Mouse (Mus musculus) forebrain, embryonic 10.5 days (tissue): ENCODE measurements around the gene Mypop. TPM values are rescaled to one million over a fixed set of nuclear protein-coding genes. Genes with fewer than 3 reads are reported as not detected.
A peak's percentile ranks its signal among the peaks of the same experiment; 100 is the strongest.

ENCODE experiments used
- DNase-seq: peaks from one replicate; pipeline ENCODE4 v3.0.0-alpha.2; 2017; ENCODE audit warnings: low spot score; ENCODE audit errors: extremely low spot score
- H3K27ac ChIP-seq: fragments of 300-500 bp; sonication (generic); 2 replicates; pipeline ENCODE4 v1.5.1; 2016; ENCODE audit warnings: mild to moderate bottlenecking
- H3K27me3 ChIP-seq: fragments of 300-500 bp; sonication (generic); 2 replicates; pipeline ENCODE4 v1.6.1; 2016; ENCODE audit warnings: mild to moderate bottlenecking; ENCODE audit not compliant: poor library complexity, severe bottlenecking
- H3K36me3 ChIP-seq: fragments of 300-500 bp; sonication (generic); replicated peaks from 2 replicates; pipeline ENCODE4 v1.6.1; 2016; ENCODE audit warnings: mild to moderate bottlenecking, moderate library complexity
- H3K4me1 ChIP-seq: fragments of 300-500 bp; sonication (generic); 2 replicates; pipeline ENCODE4 v1.6.1; 2016
- H3K4me3 ChIP-seq: fragments of 300-500 bp; sonication (generic); 2 replicates; pipeline ENCODE4 v1.5.1; 2016; ENCODE audit warnings: mild to moderate bottlenecking, moderate library complexity
- H3K9me3 ChIP-seq: fragments of 300-500 bp; sonication (generic); 2 replicates; pipeline ENCODE4 v1.6.1; 2016; ENCODE audit warnings: mild to moderate bottlenecking, moderate library complexity
- WGBS: fragments of 180-500 bp; shearing (Covaris S2); methylation state at CpG from one replicate; pipeline ENCODE4 v1.1.7; 2016; 5-methylcytosine and 5-hydroxymethylcytosine counted together
- polyA plus RNA-seq: library from polyadenylated mRNA; unstranded; fragments of >200 nt; fragmentation: Nextera tagmentation; extraction: Ambion mirVana; gene quantifications from 2 replicates; pipeline ENCODE4 v1.2.1, GENCODE M21; 2016

Mypop gene
- 3.9 and 4.4 TPM in 2 replicates for polyA plus RNA-seq

GRCm38 (mm10) chr7:18990601-18991295, at the start of gene Mypop:
Gene Mypop (plus strand): TSS chr7:18991245.
- peaks cover 49% of the 10 kb centered on the region for H3K27me3 ChIP-seq
- WGBS, result under 1% methylated on average over 36 of the region's 37 CpGs

GRCm38 (mm10) chr7:18942376-18942775, 48.7 kb upstream of the Mypop start:
- no peaks in the 10 kb centered on the region for H3K27me3 ChIP-seq
- H3K36me3 ChIP-seq, result peaks cover 30% of the 10 kb centered on the region
- peak overlapping the region; percentile 81 for H3K27ac ChIP-seq
- no peaks in the 10 kb centered on the region for H3K9me3 ChIP-seq
- 35% methylated on average over 1 of the region's 1 CpGs for WGBS
- H3K4me1 ChIP-seq, result peaks cover 51% of the 10 kb centered on the region
- H3K4me3 ChIP-seq, result peak overlapping the region; percentile 16; the same call in 1 of the 2 replicates
- no peak for DNase-seq

More at GRCm38 (mm10) chr7:18990601-18991295, at the start of gene Mypop:
- Histone ChIP-seq H3K27ac (peak within 1 kb of the TSS; percentile 82), H3K4me3 (peak within 1 kb of the TSS; percentile 55), H3K4me1 (peaks cover 35% of the 10 kb centered on the region), H3K36me3 (no peaks in the 10 kb centered on the region), H3K9me3 (no peaks in the 10 kb centered on the region)
- peak; percentile 100 for DNase-seq

- no peak overlapping the region for H3K4me3 ChIP-seq
- 58% methylated on average over 9 of the region's 9 CpGs for WGBS
These were observed 48.2 kb upstream of the Mypop start for GRCm38 (mm10) chr7:18942815-18943214.

DNA sequence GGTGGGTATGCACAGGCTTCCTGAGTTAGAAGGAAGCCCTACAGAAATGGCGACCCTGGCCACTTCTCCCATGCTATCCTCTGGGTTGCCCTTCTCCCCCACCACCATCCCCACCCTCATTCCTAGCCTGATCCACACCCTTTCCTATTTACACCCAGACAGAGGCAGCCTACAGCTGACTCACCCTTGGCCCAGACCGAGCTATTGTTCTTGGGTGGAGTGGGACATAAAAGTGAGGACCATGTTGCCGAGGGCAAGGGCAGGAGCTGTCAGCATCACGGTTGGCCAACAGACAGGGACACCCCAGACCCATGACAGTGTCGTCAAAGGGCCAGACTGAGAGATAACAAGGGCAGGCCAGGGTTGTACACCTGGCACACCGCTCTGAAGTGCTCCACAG, 42.9 kb upstream of the Mypop start:
- peaks cover 40% of the 10 kb centered on the region for H3K36me3 ChIP-seq
- H3K9me3 ChIP-seq, result no peaks in the 10 kb centered on the region
- peaks cover 60% of the 10 kb centered on the region for H3K4me1 ChIP-seq
- H3K4me3 ChIP-seq, result no peak overlapping the region
- 72% methylated on average over 6 of the region's 6 CpGs for WGBS
- no peak for DNase-seq
- H3K27me3 ChIP-seq, result no peaks in the 10 kb centered on the region
- peak overlapping the region; percentile 87 for H3K27ac ChIP-seq

More at GRCm38 (mm10) chr7:18942815-18943214, 48.2 kb upstream of the Mypop start:
- H3K27me3 ChIP-seq, result no peaks in the 10 kb centered on the region
- H3K9me3 ChIP-seq, result no peaks in the 10 kb centered on the region
- H3K36me3 ChIP-seq, result peaks cover 35% of the 10 kb centered on the region
- no peak for DNase-seq
- peaks cover 54% of the 10 kb centered on the region for H3K4me1 ChIP-seq
- peak overlapping the region; percentile 70 for H3K27ac ChIP-seq

DNA sequence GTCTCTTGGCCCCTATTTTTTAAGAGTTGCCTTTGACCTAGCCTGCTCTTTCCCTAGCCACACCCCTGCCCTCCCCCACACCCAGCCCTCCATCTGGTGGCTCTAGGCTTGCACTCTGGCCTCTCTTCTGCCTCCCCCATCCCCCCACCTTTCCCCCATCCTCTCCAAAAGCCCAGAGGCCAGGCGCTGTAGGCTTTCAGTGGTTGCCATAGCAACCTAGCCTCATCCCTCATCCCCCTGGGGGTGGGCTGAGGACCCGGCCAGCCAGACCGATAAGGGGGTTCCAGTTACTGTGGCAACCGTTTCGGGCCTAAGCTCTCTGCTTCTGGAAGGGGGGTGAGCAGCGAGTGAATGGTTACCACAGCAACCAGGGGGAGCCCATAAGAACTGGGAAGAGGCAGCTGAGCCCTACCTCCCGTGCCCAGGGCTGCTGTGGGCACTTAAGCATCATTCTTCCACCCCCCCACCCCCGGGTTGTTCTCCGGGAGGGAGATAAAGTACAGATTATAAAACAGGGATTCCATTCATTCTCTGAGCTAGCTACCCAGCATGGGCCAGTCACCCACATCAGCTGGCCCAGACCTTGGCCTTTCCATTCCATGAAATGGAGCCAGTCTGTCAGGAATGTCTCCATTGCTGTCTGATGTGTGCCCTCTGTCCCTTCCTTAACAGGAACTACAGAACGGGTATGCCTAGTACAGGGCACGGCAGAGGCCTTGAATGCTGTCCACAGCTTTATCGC, 41.1 kb upstream of the Mypop start:
- no peaks in the 10 kb centered on the region for H3K9me3 ChIP-seq
- H3K4me1 ChIP-seq, result peaks cover 46% of the 10 kb centered on the region
- WGBS, result 21% methylated on average over 12 of the region's 12 CpGs
- no peaks in the 10 kb centered on the region for H3K27me3 ChIP-seq
- H3K27ac ChIP-seq, result peak overlapping the region; percentile 87
- peak overlapping the region; percentile 40 for H3K4me3 ChIP-seq
- DNase-seq, result peak; percentile 86
- H3K36me3 ChIP-seq, result peaks cover 42% of the 10 kb centered on the region

- peak; percentile 79 for DNase-seq
- no peaks in the 10 kb centered on the region for H3K9me3 ChIP-seq
- H3K4me1 ChIP-seq, result peaks cover 46% of the 10 kb centered on the region
- H3K27ac ChIP-seq, result peak overlapping the region; percentile 87
- H3K36me3 ChIP-seq, result peaks cover 38% of the 10 kb centered on the region
- H3K27me3 ChIP-seq, result peaks cover 4% of the 10 kb centered on the region
- peak overlapping the region; percentile 40 for H3K4me3 ChIP-seq
- WGBS, result 20% methylated on average over 18 of the region's 18 CpGs
These were observed 40.3 kb upstream of the Mypop start for GRCm38 (mm10) chr7:18950523-18951315.

DNA sequence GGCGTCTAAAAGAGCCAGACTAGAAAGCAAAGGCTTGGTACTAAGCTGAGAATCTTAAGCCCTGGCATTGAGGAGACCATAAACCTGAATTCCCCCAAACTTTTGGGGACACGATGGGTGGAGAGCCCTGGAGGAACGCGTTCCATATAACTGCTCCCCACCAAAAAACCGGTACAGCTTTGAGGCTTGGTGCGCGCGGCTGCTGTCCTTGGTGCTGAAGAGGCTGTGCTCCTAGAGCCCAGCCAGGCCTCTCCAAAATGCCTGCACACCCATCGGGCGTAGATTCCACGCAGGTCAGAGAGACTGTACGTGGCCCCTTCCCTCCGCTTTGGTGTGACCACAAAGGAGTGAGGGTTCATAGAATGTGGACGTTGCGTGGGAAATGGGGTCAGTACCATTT, 39.6 kb upstream of the Mypop start:
- Histone ChIP-seq H3K36me3 (peaks cover 39% of the 10 kb centered on the region), H3K27ac (peak overlapping the region; percentile 67), H3K4me3 (peak overlapping the region; percentile 40), H3K4me1 (peaks cover 46% of the 10 kb centered on the region), H3K27me3 (peaks cover 11% of the 10 kb centered on the region), H3K9me3 (no peaks in the 10 kb centered on the region)
- DNase-seq, result peak; percentile 64
- 19% methylated on average over 15 of the region's 15 CpGs for WGBS

GRCm38 (mm10) chr7:18957569-18958383, 33.3 kb upstream of the Mypop start:
- peaks cover 52% of the 10 kb centered on the region for H3K4me1 ChIP-seq
- peaks cover 21% of the 10 kb centered on the region for H3K36me3 ChIP-seq
- no peaks in the 10 kb centered on the region for H3K9me3 ChIP-seq
- H3K27ac ChIP-seq, result peak overlapping the region; percentile 82
- WGBS, result under 1% methylated on average over 105 of the region's 107 CpGs
- peak; percentile 54 for DNase-seq
- H3K4me3 ChIP-seq, result peak overlapping the region; percentile 67
- peaks cover 75% of the 10 kb centered on the region for H3K27me3 ChIP-seq

DNA sequence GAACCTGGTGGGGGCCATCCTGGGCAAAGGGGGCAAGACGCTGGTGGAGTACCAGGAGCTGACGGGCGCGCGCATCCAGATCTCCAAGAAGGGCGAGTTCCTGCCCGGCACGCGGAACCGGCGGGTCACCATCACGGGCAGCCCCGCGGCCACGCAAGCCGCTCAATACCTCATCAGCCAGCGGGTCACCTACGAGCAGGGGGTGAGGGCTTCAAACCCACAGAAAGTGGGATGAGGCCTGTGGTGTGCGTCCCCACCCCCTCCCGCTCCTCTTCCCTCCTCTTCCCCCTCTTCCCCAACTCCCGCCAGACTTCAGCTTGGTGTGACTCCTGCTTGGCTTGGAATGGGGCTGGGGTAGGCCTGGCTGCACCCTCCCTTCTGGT, 32.7 kb upstream of the Mypop start:
- H3K4me3 ChIP-seq, result peak overlapping the region; percentile 67
- under 1% methylated on average over 21 of the region's 21 CpGs for whole genome bisulfite sequencing
- no peaks in the 10 kb centered on the region for H3K9me3 ChIP-seq
- peaks cover 58% of the 10 kb centered on the region for H3K4me1 ChIP-seq
- peaks cover 15% of the 10 kb centered on the region for H3K36me3 ChIP-seq
- H3K27ac ChIP-seq, result peak overlapping the region; percentile 82
- DNase-seq, result peak; percentile 30
- peaks cover 81% of the 10 kb centered on the region for H3K27me3 ChIP-seq

DNA sequence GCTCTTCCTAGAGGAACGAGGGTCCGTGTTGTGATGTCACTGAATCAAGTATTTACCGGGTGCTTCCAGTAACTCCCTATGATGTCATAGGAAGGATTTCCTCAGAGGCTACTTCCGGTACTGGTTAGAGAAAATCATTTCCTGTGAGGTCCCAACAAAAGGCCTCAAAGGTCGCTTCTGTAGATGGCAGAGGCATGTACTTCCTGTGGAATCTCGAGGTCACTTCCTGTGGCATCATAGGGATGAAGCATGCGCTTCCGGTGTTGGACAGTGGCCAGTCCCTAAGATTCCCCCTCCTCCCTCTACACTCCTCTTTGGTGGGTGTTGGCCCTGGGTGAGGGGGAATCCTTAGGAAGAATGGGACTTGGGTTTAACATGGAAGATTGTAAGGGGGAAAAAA, 31.6 kb upstream of the Mypop start:
- peaks cover 69% of the 10 kb centered on the region for H3K4me1 ChIP-seq
- H3K9me3 ChIP-seq, result no peaks in the 10 kb centered on the region
- H3K36me3 ChIP-seq, result peaks cover 9% of the 10 kb centered on the region
- WGBS, result 67% methylated on average over 8 of the region's 8 CpGs
- H3K4me3 ChIP-seq, result no peak overlapping the region
- peaks cover 91% of the 10 kb centered on the region for H3K27me3 ChIP-seq
- H3K27ac ChIP-seq, result no peak overlapping the region
- no peak for DNase-seq

- H3K27me3 ChIP-seq, result peaks cover 90% of the 10 kb centered on the region
- no peak overlapping the region for H3K27ac ChIP-seq
- H3K36me3 ChIP-seq, result no peaks in the 10 kb centered on the region
- peak; percentile 47 for DNase-seq
- H3K9me3 ChIP-seq, result no peaks in the 10 kb centered on the region
- under 1% methylated on average over 17 of the region's 17 CpGs for WGBS
- peaks cover 64% of the 10 kb centered on the region for H3K4me1 ChIP-seq
- peak overlapping the region; percentile 55 for H3K4me3 ChIP-seq
These were observed 28.8 kb upstream of the Mypop start for GRCm38 (mm10) chr7:18962171-18962792.
